Mouse (Mus musculus) CH12.LX (cell line): ENCODE measurements at regions not wholly inside any gene's neighbourhood (a gene's known extent, or its start where the extent isn't known, plus 50 kb on each side); places are given as distances from the start of the nearest gene placed in this dataset.

ENCODE experiments used
- DNase-seq: peaks from one replicate; pipeline ENCODE4 v3.0.0-alpha.2; 2013; ENCODE audit errors: extremely low read depth
- H3K27ac ChIP-seq: 2 replicates; pipeline ENCODE4 v1.5.1; 2012; ENCODE audit warnings: low read depth, mild to moderate bottlenecking, control low read depth, moderate library complexity; ENCODE audit not compliant: insufficient read depth
- H3K27me3 ChIP-seq: replicated peaks from 2 replicates; pipeline ENCODE3; 2012; ENCODE audit warnings: inconsistent platforms
- H3K36me3 ChIP-seq, 2 experiments: replicated peaks in 1 of 2; 2 replicates each; pipeline versions ENCODE3 to v1.6.1; 2012; ENCODE audit warnings: inconsistent platforms in 1 of 2, low read length in 1 of 2, mild to moderate bottlenecking in 1 of 2, mixed read lengths in 1 of 2, moderate library complexity in 1 of 2; ENCODE audit not compliant: control insufficient read depth in 1 of 2, insufficient read depth in 1 of 2
- H3K4me1 ChIP-seq, 2 experiments: 2 replicates each; pipeline ENCODE4 v1.6.1; 2012; ENCODE audit warnings: inconsistent platforms in 1 of 2, moderate library complexity in 1 of 2; ENCODE audit not compliant: insufficient read depth in 2 of 2, control insufficient read depth in 1 of 2
- H3K4me2 ChIP-seq: 2 replicates; pipeline ENCODE4 v1.6.1; 2012; ENCODE audit warnings: low read depth, mild to moderate bottlenecking, control low read depth; ENCODE audit not compliant: poor library complexity, insufficient read depth, severe bottlenecking
- H3K4me3 ChIP-seq, 3 experiments: fragments of 150-350 bp in 1 of 3; sonication (generic) in 1 of 3; replicated peaks in 1 of 3; 2 replicates each; pipeline versions ENCODE3 to v1.5.1; 2011 to 2012; ENCODE audit warnings: low read depth in 2 of 3, low read length in 2 of 3, mild to moderate bottlenecking in 2 of 3, moderate library complexity in 2 of 3, control low read depth in 1 of 3, improper control_type of control experiment in 1 of 3, inconsistent platforms in 1 of 3, mixed read lengths in 1 of 3; ENCODE audit not compliant: poor library complexity in 1 of 3
- H3K79me2 ChIP-seq: replicated peaks from 2 replicates; pipeline ENCODE4 v1.6.1; 2012; ENCODE audit warnings: mild to moderate bottlenecking, moderate library complexity; ENCODE audit not compliant: control insufficient read depth, poor library complexity, insufficient read depth, severe bottlenecking; ENCODE audit errors: extremely low read depth
- H3K9ac ChIP-seq: 2 replicates; pipeline ENCODE4 v1.6.1; 2012; ENCODE audit warnings: low read depth, mild to moderate bottlenecking, control low read depth, moderate library complexity; ENCODE audit not compliant: insufficient read depth
- H3K9me3 ChIP-seq: replicated peaks from 2 replicates; pipeline ENCODE3; 2012; ENCODE audit warnings: low read length, inconsistent platforms, mixed read lengths
- CTCF ChIP-seq, 2 experiments: IDR thresholded peaks in 1 of 2; conservative IDR thresholded peaks in 1 of 2; 2 replicates each; pipeline ENCODE4 v1.5.1; 2011 to 2012; ENCODE audit warnings: low read depth in 2 of 2, low read length in 2 of 2, improper control_type of control experiment in 1 of 2, inconsistent platforms in 1 of 2, mild to moderate bottlenecking in 1 of 2, moderate library complexity in 1 of 2
- E2F4 ChIP-seq: IDR thresholded peaks from 2 replicates; pipeline ENCODE4 v1.6.1; 2011; ENCODE audit warnings: low read depth, low read length, improper control_type of control experiment; ENCODE audit not compliant: insufficient replicate concordance
- ELF1 ChIP-seq: IDR thresholded peaks from 2 replicates; pipeline ENCODE4 v1.6.1; 2014; ENCODE audit warnings: low read depth, mild to moderate bottlenecking, inconsistent platforms, low read length, improper control_type of control experiment
- GABPA ChIP-seq: IDR thresholded peaks from 2 replicates; pipeline ENCODE4 v1.6.1; 2012; ENCODE audit warnings: low read depth, low read length, improper control_type of control experiment, inconsistent platforms; ENCODE audit not compliant: insufficient replicate concordance
- IRF4 ChIP-seq: IDR thresholded peaks from 2 replicates; pipeline ENCODE4 v1.6.1; 2014; ENCODE audit warnings: low read depth, mild to moderate bottlenecking, inconsistent platforms, low read length, improper control_type of control experiment
- JUN ChIP-seq: IDR thresholded peaks from 2 replicates; pipeline ENCODE4 v1.6.1; 2011; ENCODE audit warnings: low read depth, mild to moderate bottlenecking, low read length, improper control_type of control experiment, moderate library complexity; ENCODE audit not compliant: insufficient read depth
- KAT2A ChIP-seq: IDR thresholded peaks from 2 replicates; pipeline ENCODE4 v1.6.1; 2012; ENCODE audit warnings: low read length, improper control_type of control experiment, inconsistent platforms; ENCODE audit not compliant: insufficient replicate concordance
- MAFK ChIP-seq: IDR thresholded peaks from 2 replicates; pipeline ENCODE4 v1.6.1; 2011; ENCODE audit warnings: low read length, improper control_type of control experiment; ENCODE audit not compliant: insufficient replicate concordance
- MAX ChIP-seq: IDR thresholded peaks from 2 replicates; pipeline ENCODE4 v1.6.1; 2011; ENCODE audit warnings: low read length, improper control_type of control experiment
- MAZ ChIP-seq: IDR thresholded peaks from 2 replicates; pipeline ENCODE4 v1.6.1; 2012; ENCODE audit warnings: low read depth, mild to moderate bottlenecking, inconsistent platforms, low read length, improper control_type of control experiment, moderate library complexity
- MEF2A ChIP-seq: IDR thresholded peaks from 2 replicates; pipeline ENCODE4 v1.6.1; 2014; ENCODE audit warnings: low read depth, mild to moderate bottlenecking, inconsistent platforms, low read length, improper control_type of control experiment, borderline replicate concordance
- MXI1 ChIP-seq: IDR thresholded peaks from 2 replicates; pipeline ENCODE4 v1.6.1; 2011; ENCODE audit warnings: mild to moderate bottlenecking, low read depth, low read length, improper control_type of control experiment
- RCOR1 ChIP-seq: conservative IDR thresholded peaks from 2 replicates; pipeline ENCODE4 v1.6.1; 2012; ENCODE audit warnings: low read depth, mild to moderate bottlenecking, inconsistent platforms, low read length, improper control_type of control experiment
- UBTF ChIP-seq: IDR thresholded peaks from 2 replicates; pipeline ENCODE4 v1.6.1; 2012; ENCODE audit warnings: low read depth, mild to moderate bottlenecking, inconsistent platforms, low read length, improper control_type of control experiment, moderate library complexity
- USF1 ChIP-seq: IDR thresholded peaks from 2 replicates; pipeline ENCODE4 v1.6.1; 2014; ENCODE audit warnings: low read depth, mild to moderate bottlenecking, inconsistent platforms, low read length, improper control_type of control experiment
- ZKSCAN1 ChIP-seq: IDR thresholded peaks from 2 replicates; pipeline ENCODE4 v1.6.1; 2012; ENCODE audit warnings: low read depth, inconsistent platforms, low read length, improper control_type of control experiment, borderline replicate concordance
- dilution Hi-C: fragments of 300-500 bp; cut with MboI; formaldehyde crosslinking; loops from 2 replicates; pipeline ENCODE4 v1.14.3; 2020; ENCODE audit warnings: low sequenced_read_pairs; ENCODE audit not compliant: extremely low pct_unique_long_range_greater_than_20kb, extremely low pct_ligation_motif_present
- in situ Hi-C: fragments of 300-500 bp; cut with MboI; formaldehyde crosslinking; loops from 3 replicates; pipeline ENCODE4 v1.14.3; 2019; ENCODE audit warnings: low sequenced_read_pairs, low pct_ligation_motif_present, low pct_unique_long_range_greater_than_20kb, mixed read lengths

GRCm38 (mm10) chr12:39660420-39660819 is 377.4 kb downstream of the Arl4a start:
- H3K4me1 ChIP-seq: no peaks in the 10 kb centered on the region

GRCm38 (mm10) chr12:39656606-39657005 is 381.2 kb downstream of the Arl4a start:
- Histone ChIP-seq H3K27ac (no peak overlapping the region), H3K9me3 (no peaks in the 10 kb centered on the region), H3K27me3 (no peaks in the 10 kb centered on the region), H3K4me2 (no peak overlapping the region), H3K36me3 (no peaks in the 10 kb centered on the region), H3K79me2 (no peaks in the 10 kb centered on the region), H3K9ac (no peak overlapping the region), H3K4me3 (no peak overlapping the region), H3K4me1 (no peaks in the 10 kb centered on the region)
- dilution Hi-C loops: no loop called here
- in situ Hi-C loops: loop anchor here (25.0 kb wide), 1 partner anchor 206 kb away; no protein-coding TSS in a partner anchor
- TF ChIP-seq E2F4: no peak
- DNase-seq: no peak

More at GRCm38 (mm10) chr12:39660420-39660819, 377.4 kb downstream of the Arl4a start:
- H3K9ac ChIP-seq: no peak overlapping the region
- no peak overlapping the region for H3K4me2 ChIP-seq
- no peak for DNase-seq
- H3K9me3 ChIP-seq: no peaks in the 10 kb centered on the region
- dilution Hi-C loops (no loop called here), in situ Hi-C loops (loop anchor here (5.0 to 25.0 kb wide), 2 partner anchors 202 to 377 kb away; partner anchors contain the start of gene Arl4a)
- no peaks in the 10 kb centered on the region for H3K79me2 ChIP-seq
- no peaks in the 10 kb centered on the region for H3K27me3 ChIP-seq
- TF ChIP-seq KAT2A: no peak
- no peak for TF ChIP-seq IRF4
- TF ChIP-seq ELF1: no peak
- TF ChIP-seq MAX: no peak
- TF ChIP-seq USF1: no peak
- no peak for TF ChIP-seq MEF2A
- TF ChIP-seq JUN: no peak
- no peak for TF ChIP-seq RCOR1
- TF ChIP-seq CTCF (conservative IDR thresholded peaks at IDR 0.05 in 1 of 2, IDR thresholded peaks at IDR 0.05 in 1 of 2; ENCODE audit: low read depth in 2 of 2, low read length in 2 of 2): no peak
- TF ChIP-seq MAFK: no peak
- no peak for TF ChIP-seq GABPA
- TF ChIP-seq MXI1: no peak
- no peak for TF ChIP-seq UBTF
- TF ChIP-seq ZKSCAN1: no peak
- no peak for TF ChIP-seq MAZ
- H3K36me3 ChIP-seq: no peaks in the 10 kb centered on the region
- H3K4me3 ChIP-seq: no peak overlapping the region
- no peak overlapping the region for H3K27ac ChIP-seq
